Mouse (Mus musculus): ENCODE results near the gene Galr2. TPM values are rescaled to one million over a fixed set of nuclear protein-coding genes. Genes with fewer than 3 reads are reported as not detected.
A peak's percentile ranks its signal among the peaks of the same experiment; 100 is the strongest.
"Not testable (repeated sequence)": the region's sequence is repeated elsewhere in the genome, so short reads cannot be mapped to it uniquely, and the experiment has no call there.

Galr2 gene
- polyA plus RNA-seq, 1 experiment from 2014 or later: 0.07 TPM

GRCm38 (mm10) chr11:116277184-116277583, 3.6 kb upstream of the Galr2 start:
- Histone ChIP-seq H3K4me1 (peaks cover 37% of the 10 kb centered on the region), H3K27me3 (ENCODE audit: poor library complexity, severe bottlenecking) (peaks cover 27% of the 10 kb centered on the region)
- not testable (repeated sequence) for H3K27ac ChIP-seq; H3K9me3 ChIP-seq; H3K36me3 ChIP-seq (replicated peaks); DNase-seq (ENCODE audit: extremely low spot score, low spot score); H3K4me3 ChIP-seq
- WGBS: 94% methylated on average over 1 of the region's 1 CpGs

- Histone ChIP-seq H3K27me3 (ENCODE audit: poor library complexity, severe bottlenecking) (peaks cover 67% of the 10 kb centered on the region), H3K9me3 (no peaks in the 10 kb centered on the region), H3K36me3 (replicated peaks) (no peaks in the 10 kb centered on the region), H3K4me3 (peak overlapping the region; percentile 46), H3K27ac (no peak overlapping the region), H3K4me1 (peaks cover 23% of the 10 kb centered on the region)
- no peak for DNase-seq (ENCODE audit: extremely low spot score, low spot score)
- WGBS: 2% methylated on average over 18 of the region's 18 CpGs
Measured at GRCm38 (mm10) chr11:116281671-116282070, 932 bp downstream of the Galr2 start.

GRCm38 (mm10) chr11:116282089-116282488, 1.4 kb downstream of the Galr2 start:
- Histone ChIP-seq H3K4me1 (peaks cover 23% of the 10 kb centered on the region), H3K9me3 (no peaks in the 10 kb centered on the region), H3K27ac (no peak overlapping the region), H3K36me3 (replicated peaks) (0 out of 2 replicates have a peak, but pooled peaks cover under 1% of the 10 kb centered on the region), H3K27me3 (ENCODE audit: poor library complexity, severe bottlenecking) (peaks cover 67% of the 10 kb centered on the region), H3K4me3 (peak overlapping the region; percentile 46)
- peak; percentile 28 for DNase-seq (ENCODE audit: extremely low spot score, low spot score)
- whole genome bisulfite sequencing: 2% methylated on average over 11 of the region's 11 CpGs

- peaks cover 9% of the 10 kb centered on the region for H3K36me3 ChIP-seq (replicated peaks)
- peaks cover 67% of the 10 kb centered on the region for H3K27me3 ChIP-seq (ENCODE audit: poor library complexity, severe bottlenecking)
- H3K4me1 ChIP-seq: peaks cover 23% of the 10 kb centered on the region
- WGBS: 10% methylated on average over 48 of the region's 48 CpGs
- DNase-seq (ENCODE audit: extremely low spot score, low spot score): no peak
- H3K9me3 ChIP-seq: no peaks in the 10 kb centered on the region
- H3K4me3 ChIP-seq: no peak overlapping the region; the same call in 1 of the 2 replicates
- no peak overlapping the region for H3K27ac ChIP-seq
Measured at GRCm38 (mm10) chr11:116282912-116283521, 2.3 kb downstream of the Galr2 start.

- DNase-seq (ENCODE audit: extremely low spot score, low spot score): no peak
- H3K27me3 ChIP-seq (ENCODE audit: poor library complexity, severe bottlenecking): peaks cover 67% of the 10 kb centered on the region
- H3K9me3 ChIP-seq: no peaks in the 10 kb centered on the region
- peaks cover 23% of the 10 kb centered on the region for H3K4me1 ChIP-seq
- no peak overlapping the region for H3K27ac ChIP-seq
- no peak overlapping the region for H3K4me3 ChIP-seq
- peaks cover 19% of the 10 kb centered on the region for H3K36me3 ChIP-seq (replicated peaks)
- WGBS: 63% methylated on average over 6 of the region's 6 CpGs
Measured at GRCm38 (mm10) chr11:116283982-116284381, 3.2 kb downstream of the Galr2 start.

GRCm38 (mm10) chr11:116285770-116286191, 5.0 kb downstream of the Galr2 start:
- no peak overlapping the region for H3K27ac ChIP-seq
- WGBS: 71% methylated on average over 7 of the region's 7 CpGs
- DNase-seq (ENCODE audit: extremely low spot score, low spot score): no peak

GRCm38 (mm10) chr11:116287351-116287750, 6.6 kb downstream of the Galr2 start:
- no peaks in the 10 kb centered on the region for H3K9me3 ChIP-seq
- H3K27ac ChIP-seq: no peak overlapping the region
- H3K4me1 ChIP-seq: peaks cover 8% of the 10 kb centered on the region
- peaks cover 50% of the 10 kb centered on the region for H3K36me3 ChIP-seq (replicated peaks)
- H3K27me3 ChIP-seq (ENCODE audit: poor library complexity, severe bottlenecking): peaks cover 39% of the 10 kb centered on the region
- DNase-seq (ENCODE audit: extremely low spot score, low spot score): no peak
- no peak overlapping the region for H3K4me3 ChIP-seq
- WGBS: 72% methylated on average over 5 of the region's 5 CpGs

More at GRCm38 (mm10) chr11:116285770-116286191, 5.0 kb downstream of the Galr2 start:
- Histone ChIP-seq H3K4me3 (no peak overlapping the region), H3K27me3 (ENCODE audit: poor library complexity, severe bottlenecking) (peaks cover 54% of the 10 kb centered on the region), H3K4me1 (peaks cover 23% of the 10 kb centered on the region), H3K9me3 (no peaks in the 10 kb centered on the region), H3K36me3 (replicated peaks) (peaks cover 37% of the 10 kb centered on the region)

GRCm38 (mm10) chr11:116290556-116290955, 9.8 kb downstream of the Galr2 start:
- Histone ChIP-seq H3K27ac (no peak overlapping the region), H3K4me1 (no peaks in the 10 kb centered on the region), H3K27me3 (ENCODE audit: poor library complexity, severe bottlenecking) (peaks cover 7% of the 10 kb centered on the region), H3K9me3 (no peaks in the 10 kb centered on the region), H3K4me3 (no peak overlapping the region), H3K36me3 (replicated peaks) (peaks cover 80% of the 10 kb centered on the region)
- WGBS: 90% methylated on average over 8 of the region's 8 CpGs
- no peak for DNase-seq (ENCODE audit: extremely low spot score, low spot score)

- 92% methylated on average over 13 of the region's 13 CpGs for WGBS
- no peaks in the 10 kb centered on the region for H3K27me3 ChIP-seq (ENCODE audit: poor library complexity, severe bottlenecking)
- no peak for DNase-seq (ENCODE audit: extremely low spot score, low spot score)
- H3K4me1 ChIP-seq: no peaks in the 10 kb centered on the region
- no peak overlapping the region for H3K27ac ChIP-seq
- peaks cover 95% of the 10 kb centered on the region for H3K36me3 ChIP-seq (replicated peaks)
- H3K4me3 ChIP-seq: no peak overlapping the region
- H3K9me3 ChIP-seq: no peaks in the 10 kb centered on the region
Measured at GRCm38 (mm10) chr11:116292401-116292800, 11.7 kb downstream of the Galr2 start.

- peaks cover 93% of the 10 kb centered on the region for H3K36me3 ChIP-seq (replicated peaks)
- no peaks in the 10 kb centered on the region for H3K9me3 ChIP-seq
- WGBS: 88% methylated on average over 12 of the region's 12 CpGs
- no peak overlapping the region for H3K27ac ChIP-seq
- no peaks in the 10 kb centered on the region for H3K27me3 ChIP-seq (ENCODE audit: poor library complexity, severe bottlenecking)
- no peak overlapping the region for H3K4me3 ChIP-seq
- no peak for DNase-seq (ENCODE audit: extremely low spot score, low spot score)
- no peaks in the 10 kb centered on the region for H3K4me1 ChIP-seq
Measured at GRCm38 (mm10) chr11:116293538-116294137, 12.9 kb downstream of the Galr2 start.

- H3K9me3 ChIP-seq: no peaks in the 10 kb centered on the region
- no peaks in the 10 kb centered on the region for H3K27me3 ChIP-seq (ENCODE audit: poor library complexity, severe bottlenecking)
- H3K4me1 ChIP-seq: no peaks in the 10 kb centered on the region
- 39% methylated on average over 5 of the region's 5 CpGs for WGBS
- DNase-seq (ENCODE audit: extremely low spot score, low spot score): peak; percentile 64
- 0 out of 2 replicates have a peak overlapping the region, but pooled peaks have one; percentile 9 for H3K27ac ChIP-seq
- H3K4me3 ChIP-seq: no peak overlapping the region
- H3K36me3 ChIP-seq (replicated peaks): peaks cover 93% of the 10 kb centered on the region
Measured at GRCm38 (mm10) chr11:116294319-116294718, 13.6 kb downstream of the Galr2 start.

GRCm38 (mm10) chr11:116296191-116296734, 15.5 kb downstream of the Galr2 start:
- Histone ChIP-seq H3K27me3 (ENCODE audit: poor library complexity, severe bottlenecking) (no peaks in the 10 kb centered on the region), H3K9me3 (no peaks in the 10 kb centered on the region), H3K36me3 (replicated peaks) (peaks cover 93% of the 10 kb centered on the region), H3K4me3 (no peak overlapping the region), H3K27ac (no peak overlapping the region), H3K4me1 (no peaks in the 10 kb centered on the region)
- 86% methylated on average over 8 of the region's 8 CpGs for WGBS
- DNase-seq (ENCODE audit: extremely low spot score, low spot score): no peak

- H3K36me3 ChIP-seq (replicated peaks): peaks cover 95% of the 10 kb centered on the region
- H3K4me3 ChIP-seq: no peak overlapping the region
- H3K27me3 ChIP-seq (ENCODE audit: poor library complexity, severe bottlenecking): no peaks in the 10 kb centered on the region
- no peaks in the 10 kb centered on the region for H3K4me1 ChIP-seq
- no peak overlapping the region for H3K27ac ChIP-seq
- no peak for DNase-seq (ENCODE audit: extremely low spot score, low spot score)
- H3K9me3 ChIP-seq: no peaks in the 10 kb centered on the region
- 89% methylated on average over 3 of the region's 3 CpGs for WGBS
Measured at GRCm38 (mm10) chr11:116297017-116297416, 16.3 kb downstream of the Galr2 start.
